Comparison of ENCODE assay signal across 33 mouse cellular contexts in genomic region chr2:35935045-35935444, GRCm38 (mm10). TPM values are rescaled to one million over a fixed set of nuclear protein-coding genes. Genes with fewer than 3 reads are reported as not detected.
"Had no signal": no experiment of that assay in that cellular context is flagged by ENCODE, and none has a peak within 500 bp of the region (broad histone marks: within the 10 kb centered on the region; RNA-seq: fewer than 3 reads in every experiment).

No protein-coding gene starts in this region.

- H3K4me2 ChIP-seq: limb, embryonic 12.5 days; limb, embryonic 13.5 days; limb, embryonic 15.5 days; liver, embryonic 11.5 days; liver, embryonic 12.5 days; liver, embryonic 13.5 days; liver, embryonic 15.5 days; lung, embryonic 14.5 days; lung, embryonic 15.5 days; midbrain, embryonic 11.5 days; midbrain, embryonic 12.5 days; midbrain, embryonic 13.5 days; midbrain, embryonic 15.5 days; neural tube, embryonic 12.5 days had no signal

- H3K27ac ChIP-seq: limb, embryonic 10.5 days; limb, embryonic 12.5 days; limb, embryonic 13.5 days; limb, embryonic 15.5 days; liver, embryonic 12.5 days; liver, embryonic 13.5 days; liver, embryonic 14.5 days; liver, embryonic 15.5 days; lung, embryonic 15.5 days; macrophage; midbrain, embryonic 10.5 days; midbrain, embryonic 12.5 days; midbrain, embryonic 13.5 days; midbrain, embryonic 15.5 days; neural tube, embryonic 12.5 days had no signal

- H3K4me1 ChIP-seq: limb, embryonic 10.5 days; limb, embryonic 12.5 days; limb, embryonic 13.5 days; limb, embryonic 15.5 days; liver, embryonic 12.5 days; liver, embryonic 13.5 days; liver, embryonic 15.5 days; lung, embryonic 15.5 days; midbrain, embryonic 10.5 days; midbrain, embryonic 12.5 days; midbrain, embryonic 13.5 days; midbrain, embryonic 15.5 days; neural tube, embryonic 12.5 days had no signal

- DNase-seq: left cerebral cortex, postnatal 4 days; liver; liver, embryonic 13.5 days; liver, postnatal 0 days; lung, adult 18-20 months; lung, adult 2 months; lung, embryonic 14.5 days; lung, postnatal 10 days; lung, postnatal 14 days; lung, postnatal 36 days; lung, postnatal 4 days; midbrain, embryonic 14.5 days had no signal

- ATAC-seq: liver, embryonic 12.5 days; liver, postnatal 0 days; lung, postnatal 0 days; midbrain, embryonic 13.5 days; midbrain, embryonic 15.5 days; midbrain, embryonic 16.5 days had no signal

- H3K9ac ChIP-seq: limb, embryonic 12.5 days; limb, embryonic 13.5 days; limb, embryonic 15.5 days; liver, embryonic 12.5 days; liver, embryonic 13.5 days; liver, embryonic 14.5 days; liver, embryonic 15.5 days; liver, postnatal 0 days; lung, embryonic 14.5 days; lung, embryonic 15.5 days; midbrain, embryonic 12.5 days; midbrain, embryonic 13.5 days; midbrain, embryonic 15.5 days; neural tube, embryonic 12.5 days had no signal

- H3K9me3 ChIP-seq: limb, embryonic 10.5 days; limb, embryonic 12.5 days; limb, embryonic 13.5 days; limb, embryonic 15.5 days; liver, embryonic 12.5 days; liver, embryonic 13.5 days; liver, embryonic 15.5 days; lung, embryonic 15.5 days; midbrain, embryonic 10.5 days; midbrain, embryonic 12.5 days; midbrain, embryonic 13.5 days; midbrain, embryonic 15.5 days; neural tube, embryonic 12.5 days had no signal

- H3K4me3 ChIP-seq: limb, embryonic 10.5 days; limb, embryonic 12.5 days; limb, embryonic 13.5 days; limb, embryonic 15.5 days; liver, embryonic 12.5 days; liver, embryonic 13.5 days; liver, embryonic 15.5 days; lung, embryonic 15.5 days; megakaryocyte, embryonic 14.5 days; midbrain, embryonic 10.5 days; midbrain, embryonic 12.5 days; midbrain, embryonic 13.5 days; midbrain, embryonic 15.5 days; myocyte; neural tube, embryonic 12.5 days had no signal

- H3K36me3 ChIP-seq: limb, embryonic 10.5 days; limb, embryonic 12.5 days; limb, embryonic 13.5 days; limb, embryonic 15.5 days; liver, embryonic 12.5 days; liver, embryonic 13.5 days; liver, embryonic 15.5 days; lung, embryonic 15.5 days; midbrain, embryonic 10.5 days; midbrain, embryonic 12.5 days; midbrain, embryonic 13.5 days; midbrain, embryonic 15.5 days; neural tube, embryonic 12.5 days had no signal

- H3K27me3 ChIP-seq: limb, embryonic 12.5 days; limb, embryonic 13.5 days; limb, embryonic 15.5 days; liver, embryonic 12.5 days; liver, embryonic 13.5 days; liver, embryonic 15.5 days; lung, embryonic 15.5 days; midbrain, embryonic 12.5 days; midbrain, embryonic 13.5 days; midbrain, embryonic 15.5 days; neural tube, embryonic 12.5 days had no signal

RNA-seq across cellular contexts. Expression of gene Ttll11, which starts 44.7 kb away (rescaled TPM):
- total RNA-seq: monocyte, adult 5-6 weeks had no signal
